Mouse (Mus musculus) liver, embryonic 14.5 days (tissue): ENCODE results near the gene Thnsl1. TPM values are rescaled to one million over a fixed set of nuclear protein-coding genes. Genes with fewer than 3 reads are reported as not detected.
A peak's percentile ranks its signal among the peaks of the same experiment; 100 is the strongest.

Source experiments
- ATAC-seq: fragments of 200-750 bp; cut with Nextera tagmentation; 2 replicates; pipeline ENCODE4 v1.8.0; 2017; ENCODE audit warnings: moderate number of reproducible peaks, mild to moderate bottlenecking, moderate library complexity; ENCODE audit not compliant: insufficient read depth
- DNase-seq, 3 experiments: peaks; one replicate each; pipeline ENCODE4 v3.0.0-alpha.2; 2012 to 2013; ENCODE audit warnings: low read depth in 3 of 3, low spot score in 3 of 3
- H3K27ac ChIP-seq: fragments of 300-500 bp; sonication (generic); 2 replicates; pipeline ENCODE4 v1.5.1; 2014; ENCODE audit warnings: moderate library complexity, mild to moderate bottlenecking, control low read depth, inconsistent platforms
- H3K27me3 ChIP-seq: fragments of 300-500 bp; sonication (generic); 2 replicates; pipeline ENCODE4 v1.6.1; 2014; ENCODE audit warnings: mild to moderate bottlenecking, low read length, moderate library complexity; ENCODE audit not compliant: control insufficient read depth, insufficient read depth
- H3K36me3 ChIP-seq: fragments of 300-500 bp; sonication (generic); replicated peaks from 2 replicates; pipeline ENCODE4 v1.6.1; 2014; ENCODE audit warnings: low read depth; ENCODE audit not compliant: control insufficient read depth, insufficient read depth
- H3K4me1 ChIP-seq, 2 experiments: fragments of 200-500 bp in 1 of 2; fragments of 300-500 bp in 1 of 2; sonication (generic) in 1 of 2; replicated peaks; 2 replicates each; pipeline ENCODE4 v1.6.1; 2012 to 2014; ENCODE audit warnings: antibody characterized with exemption in 1 of 2, inconsistent platforms in 1 of 2, low read length in 1 of 2; ENCODE audit not compliant: control insufficient read depth in 2 of 2, insufficient read depth in 2 of 2
- H3K4me2 ChIP-seq: fragments of 300-500 bp; sonication (generic); 2 replicates; pipeline ENCODE4 v1.6.1; 2014; ENCODE audit warnings: low read depth, mild to moderate bottlenecking, control low read depth, moderate library complexity
- H3K4me3 ChIP-seq, 2 experiments: fragments of 200-500 bp in 1 of 2; fragments of 300-500 bp in 1 of 2; sonication (generic) in 1 of 2; 2 replicates each; pipeline ENCODE4 v1.5.1; 2012 to 2014; ENCODE audit warnings: low read depth in 2 of 2, low read length in 2 of 2, mild to moderate bottlenecking in 2 of 2, control low read depth in 1 of 2, inconsistent platforms in 1 of 2, moderate library complexity in 1 of 2; ENCODE audit not compliant: insufficient read depth in 1 of 2
- H3K9ac ChIP-seq: fragments of 300-500 bp; sonication (generic); replicated peaks from 2 replicates; pipeline ENCODE4 v1.6.1; 2014; ENCODE audit warnings: mild to moderate bottlenecking, control low read depth, moderate library complexity
- H3K9me3 ChIP-seq: fragments of 300-500 bp; sonication (generic); 2 replicates; pipeline ENCODE4 v1.6.1; 2016; ENCODE audit warnings: low read length, mixed read lengths; ENCODE audit not compliant: control insufficient read depth
- CTCF ChIP-seq: IDR thresholded peaks from 2 replicates; pipeline ENCODE4 v1.5.1; 2016; ENCODE audit warnings: antibody characterized with exemption, low read depth, control low read depth
- EP300 ChIP-seq: IDR thresholded peaks from 2 replicates; pipeline ENCODE4 v1.6.1; 2016; ENCODE audit warnings: antibody characterized with exemption, low read depth
- WGBS: fragments of 180-500 bp; shearing (Covaris S2); extraction: QIAGEN DNeasy Blood & Tissue Kit; methylation state at CpG from one replicate; pipeline ENCODE4 v1.1.7; 2014; ENCODE audit not compliant: insufficient replicate concordance; 5-methylcytosine and 5-hydroxymethylcytosine counted together
- polyA plus RNA-seq, 2 experiments: library from polyadenylated mRNA; depleted of rRNA in 1 of 2; stranded (reverse) in 1 of 2; unstranded in 1 of 2; fragments of >200 nt; fragmentation: Nextera tagmentation in 1 of 2; extraction: Ambion mirVana in 1 of 2; gene quantifications; 2 replicates each; pipeline versions ENCODE4 v1.2.1 to v1.2.3; 2012 to 2014

Gene Thnsl1
- polyA plus RNA-seq, 2 experiments, result 1.1 to 2.0 TPM

- ATAC-seq (no peak), DNase-seq (no peak)
- WGBS, result 31% methylated on average over 3 of the region's 3 CpGs
- Histone ChIP-seq H3K36me3 (no peaks in the 10 kb centered on the region), H3K27me3 (no peaks in the 10 kb centered on the region), H3K4me3 (no peak overlapping the region), H3K27ac (no peak overlapping the region), H3K9ac (no peak overlapping the region), H3K4me2 (no peak overlapping the region), H3K4me1 (no peaks in the 10 kb centered on the region), H3K9me3 (no peaks in the 10 kb centered on the region)
- TF ChIP-seq CTCF (no peak), EP300 (no peak)
Measured at GRCm38 (mm10) chr2:21199051-21199450, 6.5 kb upstream of the Thnsl1 start.

- DNase-seq, result no peak
- Histone ChIP-seq H3K4me3 (no peak overlapping the region), H3K9me3 (no peaks in the 10 kb centered on the region), H3K9ac (no peak overlapping the region), H3K4me2 (no peak overlapping the region), H3K36me3 (no peaks in the 10 kb centered on the region), H3K4me1 (peaks cover 9 to 10% of the 10 kb centered on the region in 2 experiments), H3K27me3 (no peaks in the 10 kb centered on the region), H3K27ac (no peak overlapping the region)
- ATAC-seq, result no peak
- TF ChIP-seq EP300 (no peak), CTCF (no peak)
- 55% methylated on average over 2 of the region's 2 CpGs for WGBS
Measured at GRCm38 (mm10) chr2:21202754-21203153, 2.8 kb upstream of the Thnsl1 start.

- under 1% methylated on average over 19 of the region's 19 CpGs for WGBS
- no peaks in the 10 kb centered on the region for H3K9me3 ChIP-seq
- H3K27ac ChIP-seq, result no peak overlapping the region
- DNase-seq (no peak), ATAC-seq (peak; percentile 89)
- H3K36me3 ChIP-seq, result no peaks in the 10 kb centered on the region
- peak overlapping the region; percentile 62 for H3K9ac ChIP-seq
- H3K4me2 ChIP-seq, result peak overlapping the region; percentile 87
- peak overlapping the region; percentile 66 to 81 for H3K4me3 ChIP-seq
- peaks cover 9 to 10% of the 10 kb centered on the region in 2 experiments for H3K4me1 ChIP-seq
- TF ChIP-seq CTCF (0 out of 2 replicates have a peak, but pooled peaks have one; percentile 1), EP300 (no peak)
- H3K27me3 ChIP-seq, result no peaks in the 10 kb centered on the region
Measured at GRCm38 (mm10) chr2:21205831-21206159, 271 bp downstream of the Thnsl1 start.

GRCm38 (mm10) chr2:21206278-21206677, 754 bp downstream of the Thnsl1 start:
- ATAC-seq (no peak), DNase-seq (no peak)
- H3K36me3 ChIP-seq, result no peaks in the 10 kb centered on the region
- H3K27ac ChIP-seq, result no peak overlapping the region
- H3K9me3 ChIP-seq, result no peaks in the 10 kb centered on the region
- peak overlapping the region; percentile 66 to 81 for H3K4me3 ChIP-seq
- peak overlapping the region; percentile 87 for H3K4me2 ChIP-seq
- peaks cover 9 to 10% of the 10 kb centered on the region in 2 experiments for H3K4me1 ChIP-seq
- no peak for TF ChIP-seq CTCF
- TF ChIP-seq EP300, result no peak
- WGBS, result 33% methylated on average over 6 of the region's 6 CpGs
- no peaks in the 10 kb centered on the region for H3K27me3 ChIP-seq
- peak overlapping the region; percentile 62 for H3K9ac ChIP-seq

- Histone ChIP-seq H3K36me3 (no peaks in the 10 kb centered on the region), H3K4me1 (peaks cover 0 to 2% of the 10 kb centered on the region in 2 experiments; a peak in 1 of 4 replicates), H3K9me3 (no peaks in the 10 kb centered on the region), H3K4me3 (no peak overlapping the region), H3K9ac (no peak overlapping the region), H3K27ac (no peak overlapping the region), H3K4me2 (no peak overlapping the region), H3K27me3 (no peaks in the 10 kb centered on the region)
- ATAC-seq (no peak), DNase-seq (no peak)
- 59% methylated on average over 6 of the region's 6 CpGs for WGBS
- TF ChIP-seq CTCF, result no peak
- no peak for TF ChIP-seq EP300
Measured at GRCm38 (mm10) chr2:21211361-21211760, 5.8 kb downstream of the Thnsl1 start.

- H3K9me3 ChIP-seq, result no peaks in the 10 kb centered on the region
- H3K4me3 ChIP-seq, result no peak overlapping the region
- no peaks in the 10 kb centered on the region for H3K27me3 ChIP-seq
- DNase-seq (no peak), ATAC-seq (no peak)
- H3K4me1 ChIP-seq, result no peaks in the 10 kb centered on the region
- no peaks in the 10 kb centered on the region for H3K36me3 ChIP-seq
- no peak overlapping the region for H3K27ac ChIP-seq
- H3K4me2 ChIP-seq, result no peak overlapping the region
- no peak overlapping the region for H3K9ac ChIP-seq
- TF ChIP-seq CTCF (peak; percentile 23; the same call in 1 of the 2 replicates), EP300 (no peak)
Measured at GRCm38 (mm10) chr2:21214322-21214721, 8.8 kb downstream of the Thnsl1 start.
